Mouse (Mus musculus): ENCODE data around the gene Ddx31.

The Ddx31 gene

DNA sequence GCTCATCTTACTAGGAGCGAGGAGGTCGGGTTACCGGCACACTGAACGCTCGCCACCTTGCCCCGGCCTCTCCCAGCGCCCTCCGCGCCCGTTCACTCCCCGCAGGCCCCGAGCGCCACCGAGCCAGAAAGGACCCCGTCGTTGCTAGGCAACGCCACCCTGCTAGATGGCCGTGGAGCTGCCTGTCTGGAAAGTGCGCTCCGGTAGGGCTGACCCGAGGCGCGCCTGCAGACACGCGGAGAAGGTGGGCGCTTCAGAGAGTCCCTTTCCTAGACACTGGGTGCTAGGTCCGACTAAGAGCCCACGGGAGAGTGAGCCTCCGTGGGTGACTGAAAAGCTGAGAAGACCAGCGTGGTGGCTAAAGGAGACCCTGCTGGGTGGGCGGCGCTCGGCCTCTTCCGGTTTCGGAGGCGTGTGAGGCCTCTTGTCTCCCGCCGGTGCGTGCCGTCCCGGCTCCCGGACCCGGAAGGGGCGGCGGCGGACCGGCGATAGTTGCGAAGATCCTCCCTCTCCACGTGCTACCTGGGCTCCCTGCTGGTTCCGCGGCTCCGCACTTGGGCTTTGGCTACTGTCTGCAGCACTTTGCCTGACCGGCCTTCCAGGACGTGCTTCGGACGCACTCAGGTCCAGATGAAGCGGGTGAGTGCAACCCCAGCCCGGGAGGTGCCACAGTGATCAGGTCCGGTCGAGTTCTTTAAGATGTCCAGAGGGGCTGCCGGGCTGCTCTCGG, at the start of gene Ddx31, which contains the start of gene Gtf3c4:
Gene Ddx31, plus strand, starts transcription at position 185 of the 730 bp plus-strand sequence.
Gene Gtf3c4, minus strand, starts transcription at position 139 of the 730 bp plus-strand sequence.
- peak; percentile 89 for DNase-seq

DNA sequence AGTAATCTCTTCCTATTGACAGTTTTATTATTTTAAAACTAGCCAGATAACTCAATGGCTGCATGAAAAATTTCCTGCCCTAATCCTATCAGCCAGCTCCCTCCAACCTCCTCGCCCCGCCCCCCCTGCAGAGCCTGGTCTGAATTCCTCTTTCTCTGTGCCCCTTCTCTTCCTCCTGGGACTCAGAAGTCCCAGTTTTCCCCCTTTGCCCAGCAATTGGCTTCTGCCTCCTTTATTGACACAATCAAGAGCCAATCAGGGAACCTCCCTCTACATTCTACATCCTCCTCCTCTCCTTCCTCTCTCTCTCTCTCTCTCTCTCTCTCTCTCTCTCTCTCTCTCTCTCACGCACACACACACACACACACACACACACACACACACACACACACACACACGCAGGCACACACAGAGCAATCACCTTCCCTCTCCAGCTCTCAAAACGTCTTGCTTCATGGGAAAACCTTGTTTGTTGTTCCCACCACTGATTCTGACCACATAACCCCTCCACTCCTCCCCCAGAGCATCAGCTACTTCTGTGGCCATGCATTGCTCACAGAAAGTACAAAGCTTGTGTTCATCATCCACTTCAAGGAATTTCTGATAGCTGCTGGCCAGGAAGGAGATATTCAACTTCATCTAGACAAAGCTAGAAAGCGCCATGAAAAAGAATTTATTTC, 47.1 kb upstream of the Ddx31 start:
- DNase-seq, result no peak

DNA sequence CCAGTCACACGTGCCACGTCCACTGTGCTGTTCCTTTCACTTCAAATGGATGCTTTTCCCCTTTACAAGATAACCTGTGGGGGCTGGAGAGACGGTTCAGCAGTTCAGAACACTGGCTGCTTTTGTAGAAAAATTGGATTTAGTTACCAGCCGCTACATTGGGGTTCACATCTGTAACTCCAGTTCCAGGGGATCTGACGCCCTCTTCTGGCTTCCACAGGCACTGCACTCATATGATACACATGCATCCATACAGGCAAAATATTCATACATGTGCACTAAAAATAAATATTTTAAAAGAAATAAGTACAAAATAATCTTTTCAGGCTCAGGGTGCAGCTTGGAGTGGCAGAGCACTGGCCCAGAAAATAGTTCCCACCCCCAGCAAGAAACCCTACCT, 45.6 kb upstream of the Ddx31 start:
- no peak for DNase-seq

DNA sequence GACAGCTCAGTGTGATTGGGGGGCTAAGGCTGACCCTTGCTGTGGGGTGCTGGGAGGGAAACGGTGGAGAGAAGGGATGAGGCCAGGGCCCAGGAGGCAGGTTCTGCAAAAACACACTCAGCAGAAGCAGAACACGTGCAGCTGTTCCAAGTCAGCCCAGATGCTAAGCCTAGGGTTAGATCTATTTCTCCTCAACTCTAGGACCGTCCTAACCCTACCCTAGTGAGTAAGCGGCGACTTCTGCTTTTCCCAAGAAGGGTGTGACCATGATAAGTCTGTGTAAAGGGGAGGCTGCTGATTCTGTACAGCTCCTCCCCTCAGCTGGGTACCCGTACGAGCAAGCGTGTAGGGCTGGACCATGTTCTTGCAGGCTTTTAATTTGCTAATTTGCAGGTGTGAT, 43.9 kb upstream of the Ddx31 start:
- no peak for DNase-seq

DNA sequence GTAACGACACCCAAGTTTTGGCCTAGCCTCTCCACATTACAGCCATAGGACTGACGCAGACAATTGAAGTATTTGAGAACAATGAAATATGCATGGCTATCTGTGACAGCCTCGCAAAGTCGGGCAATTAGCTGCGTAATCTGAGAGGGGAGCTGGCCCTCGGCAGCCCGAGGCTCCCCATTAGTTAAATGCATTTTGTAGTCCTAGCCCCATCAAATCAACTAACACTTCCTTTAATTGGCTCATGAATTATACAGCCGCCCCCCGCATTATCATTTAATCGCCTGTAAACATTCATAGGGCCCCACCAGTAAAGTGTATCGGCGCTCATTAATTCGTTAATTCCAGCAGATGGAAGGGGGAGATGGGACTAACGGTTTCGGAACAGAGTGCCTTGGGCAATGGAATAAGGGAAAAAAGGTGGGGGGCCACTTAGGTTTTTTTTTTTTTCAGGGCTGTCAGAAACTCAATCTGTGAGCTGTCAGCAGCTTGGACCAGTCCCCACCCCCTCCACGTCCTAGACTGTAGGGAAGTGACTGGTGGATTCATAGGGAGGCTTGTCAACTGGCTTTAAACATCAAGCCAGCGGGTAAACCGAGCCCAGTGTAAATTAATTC, 42.6 kb upstream of the Ddx31 start:
- DNase-seq, result no peak

DNA sequence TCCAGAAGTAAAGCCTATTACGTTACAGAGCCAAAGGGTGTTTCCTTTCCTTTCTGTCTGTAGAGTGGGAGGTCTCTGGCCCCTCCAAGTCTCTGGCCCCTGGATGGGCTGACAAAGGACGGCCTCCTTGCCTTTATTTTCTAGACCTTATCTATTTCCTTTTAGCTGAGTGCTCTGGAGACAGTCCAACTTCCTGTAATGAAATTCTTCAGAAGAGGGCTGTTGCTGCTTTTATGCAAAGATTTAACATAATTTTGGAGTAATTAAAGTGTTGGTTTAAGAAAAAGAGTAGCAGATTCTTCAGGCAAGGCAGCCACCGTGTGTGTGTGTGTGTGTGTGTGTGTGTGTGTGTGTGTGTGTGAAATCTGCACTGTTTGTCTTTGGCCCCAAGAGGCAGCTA, 41.8 kb upstream of the Ddx31 start:
- no peak for DNase-seq

DNA sequence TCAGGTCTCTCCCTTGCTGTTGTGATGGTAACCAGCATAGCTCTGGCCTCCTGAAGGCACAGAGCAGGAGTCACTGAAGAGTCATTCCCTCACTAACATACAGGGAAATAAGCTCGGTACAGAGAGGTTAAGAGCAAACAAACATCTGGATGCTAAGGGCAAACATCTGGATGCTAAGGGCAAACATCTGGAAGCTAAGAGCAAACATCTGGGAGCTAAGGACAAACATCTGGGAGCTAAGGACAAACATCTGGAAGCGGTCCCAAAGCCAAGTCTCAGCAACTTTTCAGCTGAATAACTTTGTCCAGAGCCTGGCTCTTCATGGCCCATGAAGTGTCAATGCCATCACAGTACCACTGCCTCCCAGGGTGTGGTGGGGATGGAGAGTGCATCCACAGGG, 40.6 kb upstream of the Ddx31 start:
- DNase-seq, result no peak

DNA sequence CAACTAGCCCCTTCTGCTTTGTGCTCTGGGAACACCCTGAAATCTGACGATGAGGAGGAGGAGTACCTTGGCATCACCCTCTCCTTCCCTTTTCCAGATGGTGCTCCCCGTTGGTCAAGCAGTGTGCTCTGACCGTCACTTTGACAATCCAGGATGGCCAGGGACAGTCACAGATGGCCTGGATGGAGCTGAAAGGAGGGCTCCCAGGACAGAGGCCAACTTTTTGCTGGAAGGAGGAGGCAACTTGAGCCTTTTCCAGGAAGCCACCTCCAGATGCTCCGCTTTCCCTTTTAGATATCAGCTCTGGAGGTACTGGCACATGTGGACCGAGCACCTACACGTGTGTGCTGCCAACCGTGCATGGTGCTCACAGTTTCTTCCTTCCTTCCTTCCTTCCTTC, 36.8 kb upstream of the Ddx31 start:
- no peak for DNase-seq

DNA sequence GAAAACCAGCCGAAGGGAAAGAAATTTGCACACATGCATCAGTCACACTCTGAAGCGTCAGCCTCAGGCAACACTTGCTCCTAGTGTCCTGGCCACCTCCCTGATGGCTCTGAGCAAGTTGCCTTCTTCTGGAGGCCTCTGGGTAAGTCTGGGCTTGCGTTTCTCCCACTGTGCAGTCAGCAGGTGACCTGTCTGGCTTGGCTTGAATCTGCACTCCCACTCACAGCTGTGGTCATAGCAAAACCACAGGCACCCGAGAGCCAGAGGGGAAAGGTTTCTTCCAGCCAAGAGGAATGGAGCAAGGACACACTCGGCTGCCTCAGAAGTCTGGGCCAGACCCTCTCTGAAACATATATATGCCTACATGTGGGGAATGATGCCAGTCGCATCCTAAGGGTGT, 31.4 kb upstream of the Ddx31 start:
- no peak for DNase-seq

DNA sequence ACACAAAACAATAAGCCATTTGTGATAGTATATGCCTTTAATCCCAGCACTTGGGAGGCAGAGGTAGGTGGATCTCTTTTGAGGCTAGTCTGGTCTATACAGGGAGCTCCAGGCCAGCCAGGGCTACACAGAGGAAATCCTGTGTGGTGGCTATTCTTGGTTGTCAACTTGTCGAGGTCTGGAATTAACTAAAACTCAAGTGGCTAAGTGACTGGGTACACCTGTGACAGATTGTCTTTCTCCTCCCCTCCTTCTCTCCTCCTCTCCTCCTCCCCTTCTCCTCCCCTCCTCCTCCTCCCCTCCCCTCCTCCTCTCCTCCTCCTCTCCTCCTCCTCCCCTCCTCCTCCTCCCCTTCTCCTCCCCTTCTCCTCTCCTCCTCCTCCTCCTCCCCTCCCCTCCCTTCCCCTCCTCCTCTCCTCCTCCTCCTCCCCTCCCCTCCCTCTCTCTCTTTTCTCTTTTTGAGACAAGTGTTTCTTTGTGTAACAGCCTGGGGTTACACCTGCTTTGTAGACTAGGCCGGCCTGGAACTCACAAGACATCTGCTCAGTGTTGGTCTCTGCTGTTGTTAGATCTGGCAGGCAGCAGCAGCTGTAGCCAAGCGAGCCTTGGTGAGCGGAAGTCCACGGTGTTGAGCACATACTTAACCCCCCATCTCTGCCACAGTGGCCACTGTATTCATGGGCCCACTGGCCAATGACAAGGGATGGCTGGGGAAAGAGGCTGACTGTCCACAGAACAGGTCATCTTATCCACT, 29.8 kb upstream of the Ddx31 start:
- no peak for DNase-seq

DNA sequence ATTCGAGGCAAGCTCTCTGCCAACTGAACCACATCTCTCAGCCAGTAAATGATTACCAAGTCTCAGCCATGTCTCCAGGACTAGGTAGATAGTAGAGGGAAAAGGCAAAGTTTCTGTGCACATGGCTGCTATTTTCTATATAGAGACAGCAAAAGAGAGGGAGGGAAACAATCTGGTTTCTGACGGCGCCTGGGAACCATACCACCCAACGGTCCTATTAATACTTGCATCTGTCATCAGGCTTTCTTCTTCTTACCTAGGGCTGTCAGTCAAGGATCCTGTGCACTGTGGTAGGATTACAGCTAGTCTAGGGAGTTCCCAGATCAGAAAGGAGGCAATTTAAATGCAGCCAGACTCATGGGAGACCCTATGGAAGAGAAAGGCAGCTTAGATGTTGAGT, 21.3 kb upstream of the Ddx31 start:
- DNase-seq, result no peak

DNA sequence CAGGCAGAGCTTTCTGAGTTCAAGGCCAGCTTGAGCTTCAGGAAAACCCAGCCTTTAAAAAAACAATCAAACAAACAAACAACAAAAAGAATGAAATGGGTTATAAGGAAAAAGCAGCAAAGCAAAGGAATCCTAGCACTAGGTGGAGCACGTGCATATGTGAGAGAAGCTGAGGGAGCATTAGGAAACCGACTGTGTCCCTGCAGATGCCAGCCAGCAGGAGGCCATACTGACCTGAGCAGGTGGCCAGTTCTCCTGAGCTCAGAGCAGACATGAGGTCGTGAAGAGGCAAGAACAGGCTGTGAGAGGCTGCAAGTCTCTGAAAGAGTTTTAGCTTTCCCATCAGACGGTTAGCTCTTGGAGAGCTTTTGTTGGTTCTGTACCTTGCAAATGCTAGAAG, 10.9 kb upstream of the Ddx31 start:
- DNase-seq, result peak; percentile 10

DNA sequence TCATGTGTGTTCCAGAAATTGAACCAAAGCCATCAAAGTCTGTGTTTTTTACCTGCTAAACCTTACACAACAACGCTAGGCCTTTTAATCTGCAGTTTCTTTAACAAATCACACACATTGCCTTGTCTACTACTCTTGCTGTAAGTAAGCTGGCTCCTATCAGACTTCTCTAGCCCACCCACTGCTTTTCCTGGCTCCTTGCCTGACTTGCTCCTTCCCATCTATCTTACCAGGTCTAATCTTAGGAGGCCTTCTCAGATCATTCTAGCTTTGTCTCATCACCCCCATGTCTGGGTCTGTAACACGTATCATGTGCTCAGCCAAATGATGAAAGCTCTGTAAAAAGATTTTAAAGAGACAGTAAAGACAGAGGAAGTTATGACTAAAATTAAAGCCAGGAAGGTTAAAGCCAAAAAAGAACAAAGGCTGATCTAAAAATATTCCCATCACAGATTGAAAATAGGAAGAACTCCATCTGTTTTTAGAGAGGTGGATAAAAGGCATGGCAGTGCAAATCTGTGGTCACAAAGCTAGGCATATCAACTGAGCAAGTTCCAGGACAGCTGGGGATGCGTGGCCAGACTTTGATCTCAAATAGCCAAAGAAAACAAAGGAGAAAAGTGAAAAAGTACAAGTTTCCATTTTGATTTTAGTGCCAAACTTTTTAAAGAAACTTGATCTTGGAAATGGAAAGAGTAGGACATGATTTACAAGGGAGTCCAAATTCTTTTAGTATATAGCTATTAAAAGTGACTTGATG, 3.8 kb upstream of the Ddx31 start:
- no peak for DNase-seq

DNA sequence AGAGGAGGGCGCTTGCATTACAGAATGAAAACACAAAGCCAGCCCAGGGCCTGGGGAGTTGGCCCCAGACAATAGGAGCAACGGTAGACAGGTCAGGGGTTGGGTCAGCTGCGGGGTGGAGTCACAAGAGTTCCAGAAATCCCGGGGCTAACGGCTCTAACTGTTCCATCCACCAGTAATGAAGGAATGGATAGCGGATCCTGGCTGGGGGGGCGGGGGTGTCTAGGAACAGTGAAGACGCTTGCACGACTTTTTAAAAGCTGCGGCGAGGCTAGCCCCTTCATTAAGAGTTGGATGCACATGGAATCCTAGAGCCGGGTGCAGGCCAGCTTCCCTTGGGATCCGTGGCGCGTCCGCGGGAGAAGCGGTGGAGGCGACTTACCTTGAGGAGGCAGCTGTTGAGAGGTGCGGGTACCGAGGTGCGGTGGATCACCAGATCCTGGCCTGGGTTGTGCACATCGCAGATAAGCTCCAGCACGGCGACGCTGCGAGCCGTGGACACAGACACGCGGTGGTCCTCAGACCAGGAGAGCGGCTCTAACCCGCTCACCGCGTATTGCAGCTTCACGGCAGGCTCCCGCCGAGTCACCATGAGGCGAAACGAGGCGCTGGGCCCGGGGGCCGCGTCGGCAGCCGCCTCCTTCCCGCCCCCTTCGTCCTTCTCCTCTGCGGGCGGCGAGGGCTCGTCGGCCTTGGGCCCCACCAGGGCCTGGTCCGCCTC, 545 bp upstream of the Ddx31 start:
- peak; percentile 7 for DNase-seq

DNA sequence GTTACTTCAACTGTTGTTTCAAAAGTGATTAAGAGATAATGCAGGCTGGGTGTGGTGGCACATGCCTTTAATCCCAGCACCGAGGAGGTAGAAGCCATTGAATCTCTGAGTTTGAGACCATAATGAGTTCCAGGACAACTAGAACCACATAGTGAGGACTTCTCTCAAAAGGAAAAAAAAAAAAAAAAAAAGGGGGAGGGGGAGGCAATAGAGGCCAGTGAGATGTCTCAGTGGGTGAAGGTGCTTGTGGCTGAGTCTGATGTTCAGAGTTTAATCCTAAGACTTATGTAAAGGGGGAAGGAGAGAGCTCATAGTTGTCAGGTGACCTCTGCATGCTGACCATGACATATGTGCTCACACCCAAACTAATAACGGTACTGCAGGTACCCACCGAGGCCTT, 1.8 kb downstream of the Ddx31 start:
- no peak for DNase-seq

DNA sequence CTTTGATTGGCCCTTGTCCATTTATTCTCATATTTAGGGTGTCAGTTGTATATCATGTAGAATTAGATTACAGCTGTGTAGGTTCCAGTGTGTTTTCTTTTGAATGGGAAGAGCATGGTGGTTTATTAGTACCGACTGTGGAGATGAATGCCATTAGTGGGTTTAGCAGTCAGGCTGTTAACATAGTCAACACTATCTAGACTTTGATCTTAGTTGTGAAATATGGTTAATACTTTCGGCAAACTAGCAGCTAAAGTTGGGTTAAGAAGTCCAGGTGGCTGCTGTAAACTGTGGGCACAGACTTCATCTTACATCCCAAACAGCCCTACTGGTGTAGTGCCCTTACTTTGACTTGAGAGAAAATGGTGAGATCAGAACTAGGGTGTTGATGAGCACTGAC, 8.7 kb downstream of the Ddx31 start:
- DNase-seq, result no peak

DNA sequence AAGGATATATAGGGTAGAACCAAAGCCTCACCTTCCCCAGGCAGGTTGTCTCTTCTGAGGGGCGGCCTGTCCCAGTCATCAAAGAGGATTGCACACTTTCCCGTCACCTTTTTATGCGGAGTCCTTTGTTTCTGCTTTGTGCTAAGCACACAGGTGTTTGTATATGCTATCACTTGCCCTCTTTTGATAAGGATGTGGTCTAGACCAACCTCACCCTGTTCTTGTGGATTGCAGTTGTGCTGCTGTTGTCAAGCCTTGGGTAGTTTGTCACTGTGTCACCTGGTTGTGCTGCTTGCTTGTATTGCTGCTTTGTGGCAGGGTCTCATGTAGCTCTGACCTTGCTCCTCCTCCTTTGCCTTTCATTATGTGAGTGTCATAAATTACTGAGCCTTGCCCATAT, 12.4 kb downstream of the Ddx31 start:
- DNase-seq, result no peak

DNA sequence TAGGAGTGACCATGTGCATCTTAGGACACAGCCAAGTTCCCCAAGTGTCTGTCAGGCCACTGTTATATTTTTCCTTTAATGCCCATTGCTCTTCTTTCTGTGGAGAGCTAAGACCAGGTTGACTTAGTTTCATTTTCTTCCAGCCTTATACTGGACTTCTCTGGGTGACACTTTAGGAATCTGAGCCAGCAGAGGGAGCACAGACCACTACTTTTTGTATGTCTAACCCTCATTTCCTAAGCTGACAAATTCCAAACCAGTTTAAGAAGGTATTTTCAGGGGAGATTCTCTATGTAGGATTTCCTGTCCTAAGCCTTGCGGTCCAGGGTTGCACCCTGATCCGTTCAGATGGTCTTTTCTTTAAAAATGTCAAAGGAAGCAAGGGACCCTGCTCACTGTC, 15.6 kb downstream of the Ddx31 start:
- no peak for DNase-seq

DNA sequence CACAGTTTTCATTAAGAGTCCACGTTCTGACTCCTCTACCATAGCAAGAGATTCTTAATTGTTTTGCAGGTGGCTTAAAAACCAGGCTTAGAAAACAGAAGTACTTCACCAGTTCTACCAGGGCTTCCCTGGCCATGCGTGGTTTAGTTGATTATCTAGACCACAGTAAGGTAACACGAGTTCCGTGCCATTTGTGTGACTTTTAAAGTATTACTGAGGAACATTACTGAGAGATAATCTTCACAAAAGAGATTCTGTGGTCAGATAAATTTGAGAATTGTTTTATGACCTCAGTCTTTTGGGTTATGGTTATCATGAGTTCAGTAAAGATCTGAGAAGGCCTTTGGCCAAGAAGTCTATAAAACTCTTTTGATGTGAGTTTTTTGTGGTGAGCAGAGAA, 19.1 kb downstream of the Ddx31 start:
- no peak for DNase-seq

DNA sequence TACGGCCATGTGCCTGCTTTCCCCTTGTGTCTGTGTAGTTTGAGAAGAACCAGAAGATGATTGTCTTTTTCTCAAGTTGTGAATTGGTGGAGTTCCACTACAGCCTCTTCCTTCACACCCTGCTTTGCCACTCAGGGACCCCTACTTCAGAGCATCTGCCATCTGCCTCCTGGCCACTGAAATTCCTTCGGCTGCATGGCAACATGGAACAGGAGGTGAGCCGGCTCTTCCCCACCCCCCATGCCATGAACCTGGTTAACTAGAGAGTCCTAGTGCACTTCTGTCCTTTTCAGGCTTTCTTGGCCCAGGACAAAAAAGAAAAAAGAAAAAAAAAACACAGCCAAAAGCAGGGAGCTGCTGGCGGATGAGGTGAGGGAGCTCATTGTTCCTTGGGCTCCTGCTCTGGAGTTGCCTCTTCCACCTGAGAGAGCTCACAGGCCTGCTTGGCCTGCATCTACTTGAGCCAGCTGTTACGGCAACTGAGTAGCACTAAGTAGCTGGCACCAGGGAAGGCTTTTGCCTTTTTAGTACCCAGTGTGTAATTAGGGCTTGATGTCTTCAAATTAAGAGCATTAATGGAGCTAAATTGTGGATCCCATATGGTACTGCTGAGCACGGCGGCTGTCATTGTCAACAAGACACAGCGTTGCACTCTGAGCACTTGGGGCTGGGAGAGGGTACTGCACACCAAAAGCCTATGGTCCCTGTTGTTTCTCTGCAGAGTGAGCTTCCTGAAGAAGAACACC, 20.6 kb downstream of the Ddx31 start:
- no peak for DNase-seq

DNA sequence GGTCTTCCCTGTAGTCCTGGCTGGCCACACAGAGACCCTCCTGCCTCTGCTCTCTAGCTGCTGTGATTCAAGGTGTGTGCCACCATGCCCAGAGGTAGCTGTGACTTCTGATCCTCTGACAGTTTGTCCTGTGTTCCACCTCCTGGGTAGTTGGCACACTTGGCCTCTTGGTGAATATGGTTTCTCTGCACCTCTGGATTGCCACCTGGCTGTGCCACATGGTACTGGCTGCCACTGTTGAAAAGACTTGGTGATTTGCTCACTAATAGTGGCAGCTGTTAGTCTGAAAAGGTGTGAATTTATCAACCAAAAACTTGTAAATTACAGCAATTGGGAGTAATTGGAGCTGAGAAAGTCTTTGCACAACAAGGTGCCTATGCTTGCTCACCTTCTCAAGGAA, 23.7 kb downstream of the Ddx31 start:
- no peak for DNase-seq
